Mouse (Mus musculus): ENCODE measurements around the gene Aff3. TPM values are rescaled to one million over a fixed set of nuclear protein-coding genes. Genes with fewer than 3 reads are reported as not detected.

The Aff3 gene
- polyA plus RNA-seq (2012; rRNA removed) = 5.0 and 7.0 TPM in 2 replicates

DNA sequence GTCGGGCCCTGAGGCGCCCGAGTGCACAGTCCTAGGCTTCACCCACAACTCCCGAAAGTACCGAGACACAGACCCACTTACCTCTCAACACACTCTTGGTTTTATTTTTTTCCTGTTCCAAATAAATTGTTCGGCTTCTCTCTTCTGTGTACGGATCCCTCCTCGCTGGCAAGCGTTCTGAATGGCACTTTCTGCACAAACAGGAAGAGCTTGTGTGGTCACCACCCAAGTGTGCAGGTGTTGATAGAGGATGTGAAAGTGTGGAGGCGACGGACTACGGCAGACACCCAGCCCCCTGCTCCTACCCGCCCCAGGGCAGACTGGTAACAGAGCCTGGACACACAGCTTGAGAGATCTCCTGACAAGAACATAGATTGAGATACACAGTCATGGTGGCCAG lies at the start of gene Aff3:
Gene Aff3 (minus strand): TSS at position 179 of the 400 bp plus-strand sequence.
- no peak for DNase-seq (ENCODE audit: low read depth)

DNA sequence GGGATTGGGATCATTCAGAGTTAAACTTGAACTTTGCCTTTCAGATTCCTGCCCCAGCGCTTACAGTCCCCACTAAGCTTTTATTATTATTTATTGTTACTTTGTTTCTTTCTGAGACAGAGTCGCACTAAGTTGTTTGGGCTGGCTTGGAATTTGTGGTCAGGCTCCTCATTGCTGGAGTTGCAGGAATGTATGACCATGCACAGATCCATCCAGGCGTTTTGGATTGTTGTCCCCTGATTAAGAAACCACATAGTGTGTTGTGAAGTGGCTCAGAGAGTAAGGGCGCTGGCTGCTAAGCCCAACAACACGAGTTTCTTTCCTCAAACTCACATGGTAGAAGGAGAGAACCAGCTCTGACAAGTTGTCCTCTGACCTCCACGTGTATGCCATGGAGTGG lies 35.9 kb upstream of the Aff3 start:
- DNase-seq (ENCODE audit: low read depth) = no peak

DNA sequence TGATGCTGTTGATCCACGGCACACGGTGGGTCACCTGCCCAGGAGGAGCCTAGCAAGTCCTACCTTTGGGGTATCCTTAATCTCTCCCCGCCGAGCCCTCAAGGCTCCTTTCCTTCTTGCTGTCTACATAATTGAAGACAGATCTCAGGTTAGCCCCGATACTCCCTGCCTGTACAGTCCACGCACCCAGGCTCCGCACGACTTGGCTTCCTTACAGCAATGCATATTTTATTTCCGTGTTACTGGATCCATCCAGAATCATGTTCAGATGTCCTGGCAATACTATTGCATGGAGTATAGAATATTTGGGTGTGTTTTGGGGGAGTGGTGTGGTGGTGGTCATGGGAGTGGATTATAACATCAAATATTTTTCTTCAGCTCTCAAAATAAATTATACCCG lies 34.5 kb upstream of the Aff3 start:
- DNase-seq (ENCODE audit: low read depth) = no peak

DNA sequence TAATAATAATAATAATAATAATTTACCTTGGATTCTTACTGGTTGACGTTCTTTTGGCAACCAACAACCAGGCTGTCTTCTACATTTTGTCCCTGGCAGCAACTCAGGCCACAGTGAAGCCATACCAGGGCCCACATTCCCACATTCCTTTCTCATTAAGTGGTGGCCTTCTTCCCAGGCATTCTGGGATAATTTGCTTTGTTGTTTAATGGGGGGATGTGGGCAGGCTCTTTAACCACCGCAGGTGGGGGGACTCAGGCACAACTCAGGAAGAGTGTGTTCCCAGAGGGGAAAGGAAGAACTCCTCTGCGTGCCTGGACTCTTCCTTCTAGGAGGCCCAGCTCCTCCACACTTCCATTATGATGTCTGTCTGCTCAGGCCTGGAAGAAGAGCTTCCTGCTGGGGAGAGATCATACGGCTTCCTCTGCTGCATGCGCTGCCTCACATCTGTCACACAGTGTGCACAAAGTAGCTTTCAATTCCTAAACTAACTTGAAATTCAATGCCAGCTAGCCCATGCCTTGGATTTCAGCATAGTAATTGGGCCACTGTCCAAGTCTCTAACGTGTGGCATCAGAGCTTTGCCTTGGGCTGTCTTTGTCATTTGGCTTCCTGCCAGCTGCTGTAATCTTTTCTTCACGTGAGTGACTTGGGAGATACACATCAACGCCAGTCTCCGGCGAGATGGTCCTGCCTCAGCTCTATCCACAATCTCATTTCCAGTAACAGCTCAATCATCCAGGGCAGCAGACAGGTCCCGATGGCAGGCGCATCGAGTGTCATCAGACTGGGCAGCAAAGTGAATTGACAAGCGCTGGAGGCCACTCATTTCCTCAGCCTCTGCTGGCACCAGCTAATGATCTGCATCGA lies 31.3 kb upstream of the Aff3 start:
- DNase-seq (ENCODE audit: low read depth) = peak; percentile 3

DNA sequence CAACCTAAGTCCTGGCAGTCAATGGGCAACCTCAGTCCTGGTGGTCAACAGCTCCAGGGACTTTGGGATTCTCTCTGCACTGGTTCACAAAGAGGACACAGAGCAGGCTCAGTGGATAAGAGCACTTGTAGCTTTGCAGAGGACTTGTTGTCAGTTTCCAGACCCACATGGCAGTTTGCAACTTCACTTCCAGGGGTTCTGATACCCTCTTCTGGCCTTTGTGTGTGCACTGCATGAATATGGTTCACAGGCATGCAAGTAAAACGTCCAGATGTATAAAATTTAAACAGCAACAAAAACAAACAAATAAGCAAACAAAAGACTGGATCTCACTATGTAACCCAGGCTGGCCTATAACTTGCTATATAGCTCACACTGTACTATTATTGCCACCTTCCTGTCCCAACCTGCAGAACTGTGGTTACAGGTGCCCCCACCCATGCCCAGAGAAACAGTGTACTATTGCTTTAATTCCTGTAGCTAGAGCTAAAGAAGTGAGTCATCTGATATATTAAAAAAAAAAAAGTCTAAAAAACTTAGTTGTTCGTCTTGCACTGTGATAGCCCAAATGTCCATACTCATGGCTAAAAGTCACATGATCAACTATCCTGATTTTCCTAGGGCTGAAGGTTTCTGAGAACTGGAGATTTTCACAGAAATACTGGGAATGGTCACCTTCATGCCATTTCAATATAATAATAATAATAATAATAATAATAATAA lies 30.5 kb upstream of the Aff3 start:
- no peak for DNase-seq (ENCODE audit: low read depth)

DNA sequence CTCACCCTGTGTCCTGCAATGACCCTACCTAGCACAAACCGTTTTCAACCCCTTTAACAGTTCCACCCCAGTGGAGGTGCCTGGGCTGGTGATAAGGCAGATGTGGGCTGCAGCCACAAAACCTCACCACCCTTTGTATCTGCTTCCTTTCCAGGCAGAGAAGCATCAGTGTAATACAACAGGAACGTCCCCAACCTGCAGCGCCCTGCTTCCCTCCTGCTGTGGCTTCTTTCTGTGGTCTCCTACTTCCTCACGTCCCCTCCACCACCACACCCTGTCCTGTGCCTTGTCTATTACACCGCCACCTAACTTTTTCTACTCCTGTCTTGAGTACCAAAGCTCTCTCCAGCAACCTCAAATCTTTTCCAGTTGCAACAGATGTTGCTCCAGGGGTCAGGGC lies 29.4 kb upstream of the Aff3 start:
- DNase-seq (ENCODE audit: low read depth) = no peak

DNA sequence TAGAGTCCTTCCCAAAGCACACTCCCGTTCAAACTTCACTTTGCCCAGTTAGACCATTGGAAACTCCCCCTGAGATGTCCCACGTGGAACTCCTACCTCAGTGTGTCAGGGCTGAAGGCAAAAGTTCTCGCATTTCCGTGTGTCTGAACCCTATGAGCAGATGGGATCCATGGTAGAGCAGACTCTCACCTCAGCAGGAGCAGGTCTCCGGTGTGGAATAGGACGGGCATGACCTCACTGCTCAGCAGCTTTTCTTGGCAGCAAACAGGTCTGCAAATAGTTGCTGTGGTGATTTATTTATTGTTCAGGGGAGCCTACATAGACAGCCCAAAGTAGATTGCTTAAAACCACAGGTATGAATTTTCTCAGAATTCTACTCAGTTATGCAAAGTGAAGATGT lies 25.7 kb upstream of the Aff3 start:
- DNase-seq (ENCODE audit: low read depth) = no peak

DNA sequence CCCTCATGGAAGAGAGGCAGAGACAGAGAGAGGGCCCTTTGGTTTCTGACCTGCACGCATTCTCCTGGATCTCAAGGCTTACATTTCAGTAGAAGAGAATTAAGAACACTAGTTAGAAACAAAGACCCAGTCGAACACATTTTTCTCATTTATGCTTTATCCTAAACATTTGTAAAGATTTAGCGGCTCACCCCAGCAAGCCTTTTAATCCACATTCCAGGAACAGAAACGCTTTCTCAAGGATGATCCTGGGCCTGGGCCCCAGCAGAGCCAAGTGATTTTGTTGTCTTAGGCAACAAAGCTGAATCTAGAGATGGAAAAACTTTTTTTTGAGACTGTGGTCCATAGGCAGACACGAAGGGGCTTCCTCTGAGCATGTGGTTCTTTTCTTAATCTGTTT lies 23.5 kb upstream of the Aff3 start:
- no peak for DNase-seq (ENCODE audit: low read depth)

DNA sequence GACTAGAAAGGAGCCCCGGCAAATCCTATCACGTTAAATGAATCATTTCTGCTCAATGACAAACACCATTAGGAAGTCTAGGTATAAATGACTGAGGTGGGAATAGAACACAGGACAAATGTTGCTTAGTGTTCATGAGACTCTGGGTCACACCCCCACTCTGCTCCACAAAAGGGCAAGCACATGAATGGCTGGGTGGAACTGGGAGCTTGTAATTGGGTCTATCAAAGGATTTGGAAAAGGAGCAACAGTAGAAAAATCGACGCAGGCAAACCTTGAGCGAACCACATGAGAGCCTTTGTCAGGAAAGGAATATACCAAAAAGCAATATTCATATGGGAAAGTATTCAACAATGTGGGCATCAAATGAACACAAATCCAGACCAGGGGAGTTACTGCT lies 21.0 kb upstream of the Aff3 start:
- DNase-seq (ENCODE audit: low read depth) = no peak

DNA sequence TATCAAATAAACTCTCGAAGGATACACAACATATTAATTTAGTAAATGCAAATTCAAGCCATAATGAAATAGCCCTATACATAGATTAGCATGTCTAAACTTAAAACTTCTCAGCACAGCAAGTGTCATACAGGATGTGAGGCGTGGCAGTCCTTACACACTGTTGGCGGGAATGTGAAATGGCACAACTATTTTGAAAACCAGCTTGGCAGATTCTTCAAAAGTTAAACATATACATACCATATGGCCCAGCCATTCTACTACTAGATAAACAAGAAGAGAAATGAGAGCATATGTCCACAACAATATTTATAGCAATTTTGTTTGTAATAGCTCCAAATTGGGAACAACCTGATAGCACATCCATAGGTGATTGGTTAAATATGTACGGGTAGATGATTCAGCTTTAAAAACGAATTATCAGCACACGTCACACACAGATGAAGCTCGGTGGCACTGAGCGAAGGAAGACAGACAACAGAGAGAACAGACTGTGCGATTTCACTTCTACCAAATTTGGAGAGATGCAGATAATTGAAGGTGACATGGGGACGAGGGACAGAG lies 18.5 kb upstream of the Aff3 start:
- no peak for DNase-seq (ENCODE audit: low read depth)

DNA sequence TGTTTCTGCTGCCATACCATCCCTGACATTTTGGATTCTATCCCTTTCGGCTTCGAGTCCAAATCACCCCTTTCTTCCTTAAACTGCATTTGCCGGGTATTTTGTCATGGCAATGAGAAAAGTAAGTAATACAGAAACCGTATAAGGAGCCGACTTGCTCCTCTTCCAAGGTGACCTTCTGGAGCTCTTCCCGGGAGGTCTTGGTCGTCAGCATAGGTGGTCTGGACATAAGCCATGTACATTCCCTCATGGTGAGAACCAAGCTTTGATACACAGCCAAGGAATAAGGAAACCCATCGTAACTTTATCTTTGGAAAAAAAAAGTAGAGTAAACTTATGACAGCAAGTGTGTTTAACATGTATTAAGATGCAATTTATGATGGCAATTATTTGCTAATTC lies 15.1 kb upstream of the Aff3 start:
- no peak for DNase-seq (ENCODE audit: low read depth)

DNA sequence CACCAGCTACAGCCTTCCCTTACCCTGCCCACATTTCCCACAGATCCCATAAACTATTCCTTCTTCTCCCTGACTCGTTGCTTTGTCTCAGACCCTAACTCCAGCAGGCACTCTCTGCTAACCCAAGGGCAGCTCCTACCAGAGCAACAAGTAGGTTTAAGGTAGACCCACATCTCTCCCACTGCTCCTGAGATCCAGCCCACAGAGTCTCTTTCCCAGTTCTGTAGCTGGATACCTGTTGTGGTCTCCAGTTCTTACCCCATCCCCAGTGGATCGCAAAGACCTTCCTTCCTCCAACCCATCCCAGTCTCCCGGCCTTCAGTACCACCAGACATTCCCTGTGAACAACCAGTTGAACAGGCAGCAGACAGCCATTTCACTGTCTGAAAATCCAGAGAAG lies 7.0 kb upstream of the Aff3 start:
- DNase-seq (ENCODE audit: low read depth) = no peak

DNA sequence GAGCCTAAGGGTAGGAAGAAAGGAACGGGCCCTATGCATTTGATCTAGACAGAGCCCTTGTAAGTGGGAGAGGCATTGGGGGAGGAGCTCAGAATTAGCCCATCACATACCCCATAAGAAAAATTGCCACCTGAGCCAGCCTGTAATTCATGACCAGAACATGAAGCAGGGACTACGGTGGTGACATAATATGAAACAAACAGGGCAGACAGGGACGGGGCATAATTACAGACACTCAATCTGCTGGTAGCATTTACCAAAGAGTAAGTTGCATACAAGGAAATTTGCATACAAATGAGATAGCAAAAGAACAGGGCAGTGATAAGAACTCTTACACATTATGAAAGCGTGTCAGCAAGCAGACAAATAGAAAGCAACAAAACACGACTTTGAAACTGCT lies 6.3 kb upstream of the Aff3 start:
- DNase-seq (ENCODE audit: low read depth) = no peak

DNA sequence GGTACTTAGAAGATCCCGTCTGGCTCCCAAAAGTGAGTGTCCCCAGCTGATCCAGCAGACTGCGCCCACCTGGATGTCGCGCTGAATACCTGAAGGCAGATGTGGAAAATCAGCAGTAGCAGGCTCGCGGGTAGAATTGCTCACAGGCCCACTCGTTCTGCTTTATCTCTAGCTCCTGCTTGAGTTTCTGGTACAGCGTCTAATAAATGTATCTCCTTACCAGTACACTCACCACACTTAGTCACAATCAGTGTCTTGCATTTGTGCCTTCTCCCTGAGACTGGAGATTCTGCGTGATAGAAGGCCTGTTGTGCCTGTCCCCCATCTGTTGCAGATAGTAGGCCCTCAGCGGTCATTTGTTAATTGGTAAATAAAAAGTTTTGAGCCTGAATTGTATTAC lies 3.6 kb upstream of the Aff3 start:
- DNase-seq (ENCODE audit: low read depth) = no peak

DNA sequence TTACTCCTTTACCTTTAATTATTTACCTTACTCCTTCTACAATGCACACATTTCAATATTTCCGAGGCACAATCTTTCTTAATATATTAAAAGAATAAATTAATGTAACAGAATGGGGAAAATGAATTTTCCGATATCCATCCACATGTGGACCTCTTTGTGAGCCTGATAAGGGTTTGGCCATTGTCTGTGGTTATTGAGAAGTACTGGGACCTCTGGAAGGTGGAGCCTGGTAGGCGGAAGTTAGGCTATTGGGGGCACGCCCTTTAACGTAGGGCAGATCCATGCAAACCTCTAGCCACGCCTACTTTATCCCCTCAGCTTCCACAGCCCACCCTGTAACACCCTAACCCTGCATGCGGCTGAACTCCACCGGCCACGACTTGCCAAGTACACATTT lies 3.1 kb upstream of the Aff3 start:
- DNase-seq (ENCODE audit: low read depth) = no peak

DNA sequence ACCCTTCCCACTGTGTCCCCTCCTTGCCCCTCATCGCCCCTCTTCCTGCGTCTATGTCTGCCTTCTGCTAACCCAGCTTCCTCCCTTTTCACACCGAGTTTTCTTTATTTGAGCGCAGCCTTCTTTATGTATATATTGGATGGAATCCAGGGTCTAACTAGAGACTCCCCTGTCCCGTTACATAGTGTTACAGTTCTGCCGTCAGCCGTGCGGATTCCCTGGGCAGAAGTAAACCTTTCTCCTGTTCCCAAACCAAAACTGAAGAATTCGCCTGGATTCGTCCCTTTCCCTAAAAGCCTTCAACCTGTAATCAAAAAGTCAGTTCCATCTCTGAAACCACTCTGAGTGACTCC lies 2.0 kb upstream of the Aff3 start:
- no peak for DNase-seq (ENCODE audit: low read depth)

DNA sequence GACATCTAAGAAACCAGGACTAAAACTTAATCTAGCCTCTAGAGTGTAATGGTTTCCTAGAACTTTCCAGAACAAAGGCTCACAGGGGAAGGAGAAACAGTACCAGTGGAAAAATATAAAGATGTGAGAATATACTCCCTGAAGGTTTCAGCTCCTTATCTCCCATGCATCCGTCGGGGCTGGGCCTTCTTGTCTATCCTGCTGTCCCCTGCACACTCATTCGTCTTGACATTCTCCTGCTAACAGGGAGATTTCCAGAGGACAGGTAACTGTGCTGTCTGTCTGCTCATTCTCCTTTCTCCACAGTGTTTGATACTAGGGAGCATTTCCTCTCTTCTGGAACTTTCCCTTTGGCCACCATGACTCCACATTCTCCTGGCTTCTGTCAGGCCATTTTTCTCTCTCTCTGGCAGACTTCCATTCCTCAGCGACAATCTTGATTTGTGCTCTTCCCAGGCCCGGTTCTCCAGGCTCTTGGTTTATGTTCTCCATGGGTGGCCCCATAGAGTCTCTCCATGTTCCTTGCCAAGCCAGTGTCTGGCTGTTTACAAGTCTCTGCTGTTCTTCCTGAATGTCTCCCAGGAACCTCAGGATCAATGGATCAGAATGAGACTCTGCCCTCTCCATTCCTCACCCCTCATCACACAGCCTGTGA lies 1.5 kb upstream of the Aff3 start:
- DNase-seq (ENCODE audit: low read depth) = no peak

DNA sequence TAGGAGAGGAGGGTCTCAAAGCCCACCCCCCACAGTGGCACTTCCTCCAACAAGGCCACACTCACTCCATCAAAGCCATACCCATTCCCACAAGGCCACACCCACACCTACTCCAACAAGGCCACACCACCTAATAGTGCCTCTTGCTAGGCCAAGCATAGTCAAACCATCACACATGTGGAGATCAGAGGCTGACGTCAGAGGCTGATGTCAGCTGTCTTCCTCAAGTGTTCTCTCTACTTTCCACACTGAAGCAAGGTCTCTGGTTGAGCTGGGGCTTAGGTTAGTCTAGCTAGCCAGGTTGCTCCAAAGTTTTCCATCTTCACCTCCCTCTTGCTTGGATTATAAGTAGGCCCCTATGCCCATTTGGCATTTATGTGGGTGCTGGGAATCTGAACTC lies 856 bp upstream of the Aff3 start:
- no peak for DNase-seq (ENCODE audit: low read depth)

DNA sequence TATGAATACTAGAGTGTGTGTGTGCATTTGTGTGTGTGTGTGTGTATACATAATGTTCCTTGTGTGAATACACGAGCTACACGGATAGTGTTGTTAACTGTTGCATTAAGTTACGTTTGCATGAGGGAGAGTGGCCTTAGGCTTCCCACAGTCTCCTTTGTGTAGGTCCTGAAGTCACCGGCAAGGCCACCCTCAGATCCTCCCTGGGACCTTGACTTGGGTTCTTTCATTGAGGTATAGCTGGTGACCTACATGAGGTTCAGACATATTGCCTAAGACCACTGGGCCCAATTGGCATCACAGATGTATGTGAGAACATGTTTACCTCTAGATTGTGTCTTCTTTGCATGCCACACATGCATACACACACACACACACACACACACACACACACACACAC lies 494 bp downstream of the Aff3 start:
- no peak for DNase-seq (ENCODE audit: low read depth)

DNA sequence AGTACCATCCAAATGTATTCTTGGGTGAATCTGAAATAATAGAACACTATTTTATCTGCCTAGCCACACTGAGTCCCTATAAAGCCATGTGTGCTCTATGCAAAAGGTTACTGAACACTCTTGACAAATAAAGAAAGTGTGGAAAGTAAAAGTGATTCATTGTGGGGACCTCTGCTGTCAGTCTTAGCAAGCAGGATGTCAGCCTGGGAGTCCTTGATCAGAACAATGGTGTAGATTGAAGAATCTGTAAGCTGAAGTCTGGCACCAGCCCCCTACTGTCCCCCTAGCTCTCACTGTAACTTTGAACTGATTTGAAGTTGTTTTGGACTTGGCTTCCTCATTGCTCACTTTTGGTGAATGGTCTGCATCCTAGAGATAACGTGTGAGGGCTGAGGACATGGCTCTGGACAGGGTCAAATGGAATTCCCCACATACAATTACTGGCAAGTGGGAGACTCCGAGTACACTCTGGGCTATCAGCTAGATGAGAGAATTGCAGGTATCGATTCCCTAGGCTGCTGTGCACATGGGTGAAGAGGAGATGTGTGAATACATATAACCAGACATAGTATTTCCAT lies 2.0 kb downstream of the Aff3 start:
- DNase-seq (ENCODE audit: low read depth) = no peak

DNA sequence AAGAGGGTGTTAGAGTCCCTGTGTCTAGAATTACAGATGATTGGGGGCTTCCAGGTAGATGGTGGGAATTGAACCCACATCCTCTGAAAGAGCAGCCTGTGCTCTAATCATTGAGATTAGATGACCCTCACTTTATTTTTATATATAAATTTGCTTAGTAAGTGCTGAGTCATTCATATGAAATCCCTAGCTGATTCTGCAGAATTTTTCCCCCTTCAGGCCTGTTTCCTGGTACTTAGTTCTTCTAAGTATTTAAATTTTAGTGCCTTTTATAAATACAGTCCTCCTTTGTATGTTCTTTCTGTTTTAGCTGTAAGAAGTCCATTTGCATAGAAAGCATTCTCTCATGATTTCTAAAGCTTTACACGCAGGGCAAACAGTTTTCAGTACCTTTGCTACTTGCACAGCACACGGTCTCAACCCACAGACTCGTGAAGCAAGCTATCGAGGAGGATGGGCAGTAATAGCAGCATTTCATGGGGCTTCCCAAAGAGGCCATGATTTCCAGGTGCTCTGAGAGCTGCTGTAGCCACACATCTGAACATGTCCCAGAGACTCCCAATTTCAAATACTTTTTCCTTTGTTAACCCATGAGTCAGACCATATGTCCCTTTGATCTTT lies 5.7 kb downstream of the Aff3 start:
- DNase-seq (ENCODE audit: low read depth) = no peak

DNA sequence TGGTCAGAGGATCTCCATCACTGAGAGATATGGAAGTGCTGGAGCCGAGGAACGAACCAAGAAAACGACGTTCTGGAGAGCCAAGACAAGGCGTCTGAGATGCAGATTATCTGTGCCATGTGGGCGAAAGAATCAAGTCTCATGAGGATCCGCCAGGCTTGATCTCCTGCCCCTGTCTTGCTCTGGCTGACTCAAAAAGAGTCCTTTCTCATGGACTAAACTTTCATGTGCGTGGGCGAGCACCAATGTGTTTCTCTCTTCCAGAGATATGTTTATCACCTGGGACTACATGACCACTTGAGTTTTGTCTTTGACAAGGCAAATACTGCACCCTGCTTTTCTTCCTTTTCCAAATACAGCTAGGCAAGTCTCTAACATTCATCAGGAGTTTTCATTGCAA lies 6.4 kb downstream of the Aff3 start:
- DNase-seq (ENCODE audit: low read depth) = no peak

Data from gonadal fat pad, adult 2 months (tissue).